Mouse (Mus musculus) CH12.LX (cell line): ENCODE measurements around the gene Il17re. TPM values are rescaled to one million over a fixed set of nuclear protein-coding genes. Genes with fewer than 3 reads are reported as not detected.

ENCODE experiments used
- DNase-seq: peaks from one replicate; pipeline ENCODE4 v3.0.0-alpha.2; 2013; ENCODE audit errors: extremely low read depth
- H3K27ac ChIP-seq: 2 replicates; pipeline ENCODE4 v1.5.1; 2012; ENCODE audit warnings: low read depth, mild to moderate bottlenecking, control low read depth, moderate library complexity; ENCODE audit not compliant: insufficient read depth
- H3K27me3 ChIP-seq: replicated peaks from 2 replicates; pipeline ENCODE3; 2012; ENCODE audit warnings: inconsistent platforms
- H3K36me3 ChIP-seq, 2 experiments: replicated peaks in 1 of 2; 2 replicates each; pipeline versions ENCODE3 to v1.6.1; 2012; ENCODE audit warnings: inconsistent platforms in 1 of 2, low read length in 1 of 2, mild to moderate bottlenecking in 1 of 2, mixed read lengths in 1 of 2, moderate library complexity in 1 of 2; ENCODE audit not compliant: control insufficient read depth in 1 of 2, insufficient read depth in 1 of 2
- H3K4me1 ChIP-seq, 2 experiments: 2 replicates each; pipeline ENCODE4 v1.6.1; 2012; ENCODE audit warnings: inconsistent platforms in 1 of 2, moderate library complexity in 1 of 2; ENCODE audit not compliant: insufficient read depth in 2 of 2, control insufficient read depth in 1 of 2
- H3K4me2 ChIP-seq: 2 replicates; pipeline ENCODE4 v1.6.1; 2012; ENCODE audit warnings: low read depth, mild to moderate bottlenecking, control low read depth; ENCODE audit not compliant: poor library complexity, insufficient read depth, severe bottlenecking
- H3K4me3 ChIP-seq, 3 experiments: fragments of 150-350 bp in 1 of 3; sonication (generic) in 1 of 3; replicated peaks in 1 of 3; 2 replicates each; pipeline versions ENCODE3 to v1.5.1; 2011 to 2012; ENCODE audit warnings: low read depth in 2 of 3, low read length in 2 of 3, mild to moderate bottlenecking in 2 of 3, moderate library complexity in 2 of 3, control low read depth in 1 of 3, improper control_type of control experiment in 1 of 3, inconsistent platforms in 1 of 3, mixed read lengths in 1 of 3; ENCODE audit not compliant: poor library complexity in 1 of 3
- H3K79me2 ChIP-seq: replicated peaks from 2 replicates; pipeline ENCODE4 v1.6.1; 2012; ENCODE audit warnings: mild to moderate bottlenecking, moderate library complexity; ENCODE audit not compliant: control insufficient read depth, poor library complexity, insufficient read depth, severe bottlenecking; ENCODE audit errors: extremely low read depth
- H3K9ac ChIP-seq: 2 replicates; pipeline ENCODE4 v1.6.1; 2012; ENCODE audit warnings: low read depth, mild to moderate bottlenecking, control low read depth, moderate library complexity; ENCODE audit not compliant: insufficient read depth
- H3K9me3 ChIP-seq: replicated peaks from 2 replicates; pipeline ENCODE3; 2012; ENCODE audit warnings: low read length, inconsistent platforms, mixed read lengths
- BHLHE40 ChIP-seq: IDR thresholded peaks from 2 replicates; pipeline ENCODE4 v1.6.1; 2011; ENCODE audit warnings: mild to moderate bottlenecking, low read depth, low read length, improper control_type of control experiment
- CHD1 ChIP-seq: IDR thresholded peaks from 2 replicates; pipeline ENCODE4 v1.6.1; 2012; ENCODE audit warnings: low read depth, low read length, improper control_type of control experiment, inconsistent platforms
- CHD2 ChIP-seq: IDR thresholded peaks from 2 replicates; pipeline ENCODE4 v1.6.1; 2011; ENCODE audit warnings: low read length, improper control_type of control experiment
- CTCF ChIP-seq, 2 experiments: IDR thresholded peaks in 1 of 2; conservative IDR thresholded peaks in 1 of 2; 2 replicates each; pipeline ENCODE4 v1.5.1; 2011 to 2012; ENCODE audit warnings: low read depth in 2 of 2, low read length in 2 of 2, improper control_type of control experiment in 1 of 2, inconsistent platforms in 1 of 2, mild to moderate bottlenecking in 1 of 2, moderate library complexity in 1 of 2
- E2F4 ChIP-seq: IDR thresholded peaks from 2 replicates; pipeline ENCODE4 v1.6.1; 2011; ENCODE audit warnings: low read depth, low read length, improper control_type of control experiment; ENCODE audit not compliant: insufficient replicate concordance
- ELF1 ChIP-seq: IDR thresholded peaks from 2 replicates; pipeline ENCODE4 v1.6.1; 2014; ENCODE audit warnings: low read depth, mild to moderate bottlenecking, inconsistent platforms, low read length, improper control_type of control experiment
- ETS1 ChIP-seq: conservative IDR thresholded peaks from 2 replicates; pipeline ENCODE4 v1.6.1; 2012; ENCODE audit warnings: low read depth, mild to moderate bottlenecking, inconsistent platforms, low read length, improper control_type of control experiment, moderate library complexity
- HCFC1 ChIP-seq: IDR thresholded peaks from 2 replicates; pipeline ENCODE4 v1.6.1; 2012; ENCODE audit warnings: low read depth, mild to moderate bottlenecking, inconsistent platforms, low read length, improper control_type of control experiment
- JUN ChIP-seq: IDR thresholded peaks from 2 replicates; pipeline ENCODE4 v1.6.1; 2011; ENCODE audit warnings: low read depth, mild to moderate bottlenecking, low read length, improper control_type of control experiment, moderate library complexity; ENCODE audit not compliant: insufficient read depth
- JUND ChIP-seq: conservative IDR thresholded peaks from 2 replicates; pipeline ENCODE4 v1.6.1; 2011; ENCODE audit warnings: low read depth, low read length, improper control_type of control experiment
- KAT2A ChIP-seq: IDR thresholded peaks from 2 replicates; pipeline ENCODE4 v1.6.1; 2012; ENCODE audit warnings: low read length, improper control_type of control experiment, inconsistent platforms; ENCODE audit not compliant: insufficient replicate concordance
- MAFK ChIP-seq: IDR thresholded peaks from 2 replicates; pipeline ENCODE4 v1.6.1; 2011; ENCODE audit warnings: low read length, improper control_type of control experiment; ENCODE audit not compliant: insufficient replicate concordance
- MAX ChIP-seq: IDR thresholded peaks from 2 replicates; pipeline ENCODE4 v1.6.1; 2011; ENCODE audit warnings: low read length, improper control_type of control experiment
- MAZ ChIP-seq: IDR thresholded peaks from 2 replicates; pipeline ENCODE4 v1.6.1; 2012; ENCODE audit warnings: low read depth, mild to moderate bottlenecking, inconsistent platforms, low read length, improper control_type of control experiment, moderate library complexity
- MEF2A ChIP-seq: IDR thresholded peaks from 2 replicates; pipeline ENCODE4 v1.6.1; 2014; ENCODE audit warnings: low read depth, mild to moderate bottlenecking, inconsistent platforms, low read length, improper control_type of control experiment, borderline replicate concordance
- MXI1 ChIP-seq: IDR thresholded peaks from 2 replicates; pipeline ENCODE4 v1.6.1; 2011; ENCODE audit warnings: mild to moderate bottlenecking, low read depth, low read length, improper control_type of control experiment
- MYC ChIP-seq: IDR thresholded peaks from 2 replicates; pipeline ENCODE4 v1.6.1; 2011; ENCODE audit warnings: low read depth, mild to moderate bottlenecking, improper control_type of control experiment, low read length
- NRF1 ChIP-seq: IDR thresholded peaks from 2 replicates; pipeline ENCODE4 v1.6.1; 2014; ENCODE audit warnings: low read depth, mild to moderate bottlenecking, inconsistent platforms, low read length, improper control_type of control experiment, moderate library complexity
- PAX5 ChIP-seq: IDR thresholded peaks from 2 replicates; pipeline ENCODE4 v1.6.1; 2012; ENCODE audit warnings: low read length, inconsistent platforms, mixed read lengths
- POLR2A ChIP-seq: IDR thresholded peaks from 2 replicates; pipeline ENCODE4 v1.6.1; 2011; ENCODE audit warnings: low read depth, mild to moderate bottlenecking, improper control_type of control experiment, low read length
- RAD21 ChIP-seq: IDR thresholded peaks from 2 replicates; pipeline ENCODE4 v1.6.1; 2011; ENCODE audit warnings: low read depth, mild to moderate bottlenecking, low read length, improper control_type of control experiment, moderate library complexity
- RCOR1 ChIP-seq: conservative IDR thresholded peaks from 2 replicates; pipeline ENCODE4 v1.6.1; 2012; ENCODE audit warnings: low read depth, mild to moderate bottlenecking, inconsistent platforms, low read length, improper control_type of control experiment
- SMC3 ChIP-seq: IDR thresholded peaks from 2 replicates; pipeline ENCODE4 v1.6.1; 2011; ENCODE audit warnings: low read depth, low read length, improper control_type of control experiment
- TBP ChIP-seq: conservative IDR thresholded peaks from 2 replicates; pipeline ENCODE4 v1.6.1; 2011; ENCODE audit warnings: low read depth, low read length, improper control_type of control experiment
- TCF12 ChIP-seq: IDR thresholded peaks from 2 replicates; pipeline ENCODE4 v1.6.1; 2014; ENCODE audit warnings: low read depth, mild to moderate bottlenecking, inconsistent platforms, low read length, improper control_type of control experiment
- UBTF ChIP-seq: IDR thresholded peaks from 2 replicates; pipeline ENCODE4 v1.6.1; 2012; ENCODE audit warnings: low read depth, mild to moderate bottlenecking, inconsistent platforms, low read length, improper control_type of control experiment, moderate library complexity
- USF1 ChIP-seq: IDR thresholded peaks from 2 replicates; pipeline ENCODE4 v1.6.1; 2014; ENCODE audit warnings: low read depth, mild to moderate bottlenecking, inconsistent platforms, low read length, improper control_type of control experiment
- ZC3H11A ChIP-seq: IDR thresholded peaks from 2 replicates; pipeline ENCODE4 v1.6.1; 2012; ENCODE audit warnings: low read depth, mild to moderate bottlenecking, inconsistent platforms, low read length, improper control_type of control experiment
- ZMIZ1 ChIP-seq: IDR thresholded peaks from 2 replicates; pipeline ENCODE4 v1.6.1; 2012; ENCODE audit warnings: low read depth, mild to moderate bottlenecking, inconsistent platforms, low read length, improper control_type of control experiment
- ZNF384 ChIP-seq: IDR thresholded peaks from 2 replicates; pipeline ENCODE4 v1.6.1; 2012; ENCODE audit warnings: low read depth, low read length, improper control_type of control experiment, inconsistent platforms
- dilution Hi-C: fragments of 300-500 bp; cut with MboI; formaldehyde crosslinking; loops from 2 replicates; pipeline ENCODE4 v1.14.3; 2020; ENCODE audit warnings: low sequenced_read_pairs; ENCODE audit not compliant: extremely low pct_unique_long_range_greater_than_20kb, extremely low pct_ligation_motif_present
- in situ Hi-C: fragments of 300-500 bp; cut with MboI; formaldehyde crosslinking; loops from 3 replicates; pipeline ENCODE4 v1.14.3; 2019; ENCODE audit warnings: low sequenced_read_pairs, low pct_ligation_motif_present, low pct_unique_long_range_greater_than_20kb, mixed read lengths
- polyA plus RNA-seq: library from polyadenylated mRNA; unstranded; fragments of >175 nt; gene quantifications from 2 replicates; pipeline ENCODE4 v1.2.1, GENCODE M21; 2012; ENCODE audit warnings: low read depth; ENCODE audit not compliant: insufficient read length
- total RNA-seq, 2 experiments: library from RNA; depleted of rRNA; stranded (reverse); fragments of 300-350 nt in 1 of 2; fragments of >200 nt in 1 of 2; gene quantifications; 2 replicates each; pipeline ENCODE4 v1.2.3; 2012 to 2014

Il17re gene
- total and polyA plus RNA-seq, 3 experiments = 0.13 TPM; not detected in 1

- in situ Hi-C loops = no loop called here
- peak; percentile 89 for DNase-seq
- H3K9me3 ChIP-seq = no peaks in the 10 kb centered on the region
Observed at GRCm38 (mm10) chr6:113441147-113441680, 17.1 kb upstream of the Il17re start.

GRCm38 (mm10) chr6:113442087-113442441 lies 16.2 kb upstream of the Il17re start:
- in situ Hi-C loops (no loop called here), dilution Hi-C loops (no loop called here)
- H3K36me3 ChIP-seq = peaks cover 11 to 22% of the 10 kb centered on the region in 2 experiments
- H3K27ac ChIP-seq = no peak overlapping the region
- no peaks in the 10 kb centered on the region for H3K27me3 ChIP-seq
- peaks cover 13% of the 10 kb centered on the region for H3K79me2 ChIP-seq
- peak overlapping the region in 2 of 3 experiments; percentile 95 to 100 for H3K4me3 ChIP-seq
- H3K9ac ChIP-seq = 0 out of 2 replicates have a peak overlapping the region, but pooled peaks have one; percentile 8
- TF ChIP-seq JUN (no peak), RCOR1 (no peak), UBTF (no peak), MEF2A (no peak), PAX5 (no peak), MYC (no peak), NRF1 (no peak), BHLHE40 (no peak; the same call in 1 of the 2 replicates), CHD2 (0 out of 2 replicates have a peak, but pooled peaks have one; percentile 45), MAFK (no peak), TBP (no peak), JUND (no peak), MAX (peak; percentile 88), USF1 (0 out of 2 replicates have a peak, but pooled peaks have one; percentile 3), ETS1 (0 out of 2 replicates have a peak, but pooled peaks have one; percentile 8), POLR2A (no peak), ZC3H11A (no peak), ELF1 (no peak), ZMIZ1 (no peak), HCFC1 (no peak), RAD21 (no peak)
- H3K4me2 ChIP-seq = peak overlapping the region; percentile 25
- DNase-seq = no peak
- H3K9me3 ChIP-seq = no peaks in the 10 kb centered on the region
- peaks cover 4 to 36% of the 10 kb centered on the region in 2 experiments for H3K4me1 ChIP-seq

More at GRCm38 (mm10) chr6:113441147-113441680, 17.1 kb upstream of the Il17re start:
- TF ChIP-seq JUND (no peak), CHD1 (no peak), BHLHE40 (no peak), POLR2A (no peak), MXI1 (no peak), CTCF (conservative IDR thresholded peaks at IDR 0.05 in 1 of 2, IDR thresholded peaks at IDR 0.05 in 1 of 2; ENCODE audit: low read depth in 2 of 2, low read length in 2 of 2) (peak; percentile 69 to 88; a peak in 3 of 4 replicates), ZNF384 (no peak), TCF12 (no peak), SMC3 (peak; percentile 68), USF1 (no peak), MYC (0 out of 2 replicates have a peak, but pooled peaks have one; percentile 48), MAZ (no peak), RCOR1 (no peak), ETS1 (no peak), NRF1 (0 out of 2 replicates have a peak, but pooled peaks have one; percentile 16), CHD2 (no peak), RAD21 (peak; percentile 90), E2F4 (no peak), KAT2A (no peak)
- H3K9ac ChIP-seq = no peak overlapping the region
- no peak overlapping the region for H3K4me3 ChIP-seq
- no peak overlapping the region for H3K27ac ChIP-seq
- no peaks in the 10 kb centered on the region for H3K27me3 ChIP-seq
- H3K4me2 ChIP-seq = no peak overlapping the region
- H3K4me1 ChIP-seq = peaks cover 4 to 35% of the 10 kb centered on the region in 2 experiments
- peaks cover 13% of the 10 kb centered on the region for H3K79me2 ChIP-seq
- dilution Hi-C loops = no loop called here
- peaks cover 3 to 13% of the 10 kb centered on the region in 2 experiments for H3K36me3 ChIP-seq
